Mouse (Mus musculus) CD8-positive naive resting alpha-beta T cell, adult 2 months (primary cell): ENCODE results near the gene Dennd1a.
A peak's percentile ranks its signal among the peaks of the same experiment; 100 is the strongest.

Experiments used
- DNase-seq, 2 experiments: peaks; one replicate each; pipeline ENCODE4 v3.0.0; 2022; ENCODE audit warnings: low read depth in 2 of 2, low spot score in 2 of 2

The Dennd1a gene

DNA sequence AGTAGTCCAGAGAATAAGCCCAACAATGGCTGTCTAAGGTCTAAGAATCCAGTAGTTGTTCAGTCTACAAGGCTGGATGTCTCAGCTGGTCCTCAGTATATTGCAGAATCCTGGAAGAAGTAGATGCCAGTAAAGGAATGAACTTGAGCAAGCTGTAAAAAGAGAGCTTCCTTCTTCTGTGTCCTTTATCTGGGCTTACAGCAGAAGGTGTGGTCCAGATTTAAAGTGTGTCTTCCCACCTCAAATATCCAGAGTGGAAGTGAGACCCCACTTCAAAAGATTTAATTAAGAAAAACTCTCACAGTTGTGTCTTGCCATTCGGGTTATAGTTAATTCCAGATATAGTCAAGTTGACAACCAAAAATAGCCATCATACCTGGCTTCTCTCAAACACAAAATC lies 162.5 kb downstream of the Dennd1a start:
- no peak for DNase-seq

DNA sequence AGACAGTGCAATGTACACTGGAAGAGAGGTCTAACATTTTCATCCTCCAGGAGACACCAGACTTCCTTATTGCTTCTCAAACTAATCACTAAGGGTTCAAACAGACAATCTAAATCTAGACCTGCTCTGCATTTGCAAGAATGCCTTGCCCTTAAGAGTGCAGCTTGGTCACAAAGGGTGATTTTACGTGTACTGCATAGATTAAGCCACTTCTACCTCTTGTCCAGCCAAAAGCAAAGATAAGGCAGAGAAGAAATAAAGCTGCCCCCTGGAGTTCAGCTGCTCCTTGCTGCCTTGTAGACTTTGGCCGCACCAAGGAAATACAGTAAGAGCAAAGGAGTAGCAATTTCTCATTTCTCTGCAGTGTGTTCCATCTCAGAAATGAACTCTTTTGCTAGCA lies 172.2 kb downstream of the Dennd1a start:
- no peak for DNase-seq

DNA sequence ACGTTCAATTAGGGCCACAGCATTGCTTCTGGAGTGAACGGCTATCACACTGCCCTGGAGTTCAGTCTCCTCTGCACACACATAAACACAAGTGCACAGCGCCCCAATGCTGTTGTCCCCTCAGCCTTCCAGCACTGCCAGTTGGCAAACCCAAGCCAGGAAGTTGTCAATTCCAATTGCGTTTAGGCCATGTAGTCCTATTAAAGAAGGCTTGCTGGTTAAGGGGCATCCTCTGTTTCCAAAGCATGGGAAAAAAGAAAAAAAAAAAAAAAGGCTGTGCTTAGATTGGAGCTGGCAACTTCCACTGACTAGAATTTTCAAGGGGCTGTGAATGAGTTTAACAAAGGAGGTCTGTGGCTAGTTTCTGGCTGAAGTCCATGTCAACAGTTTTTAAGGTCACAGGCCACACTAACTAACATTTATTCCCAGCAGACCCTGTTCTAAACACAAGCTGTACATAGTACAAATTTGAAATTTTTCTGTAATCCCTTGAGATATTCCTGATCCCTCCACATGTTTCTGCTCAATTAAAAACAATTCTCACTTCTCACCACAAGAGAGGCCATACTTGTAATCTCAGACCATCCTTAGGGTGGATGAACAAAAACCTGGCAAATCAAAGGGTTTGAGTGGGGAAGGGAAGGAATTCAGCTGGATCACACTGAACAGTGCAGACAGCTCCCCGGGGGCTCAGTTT lies 175.4 kb downstream of the Dennd1a start:
- DNase-seq = no peak

GRCm38 (mm10) chr2:38108586-38108985 lies 178.6 kb downstream of the Dennd1a start:
- DNase-seq = no peak

- no peak for DNase-seq
Measured at GRCm38 (mm10) chr2:38102674-38103073, 184.5 kb downstream of the Dennd1a start.

DNA sequence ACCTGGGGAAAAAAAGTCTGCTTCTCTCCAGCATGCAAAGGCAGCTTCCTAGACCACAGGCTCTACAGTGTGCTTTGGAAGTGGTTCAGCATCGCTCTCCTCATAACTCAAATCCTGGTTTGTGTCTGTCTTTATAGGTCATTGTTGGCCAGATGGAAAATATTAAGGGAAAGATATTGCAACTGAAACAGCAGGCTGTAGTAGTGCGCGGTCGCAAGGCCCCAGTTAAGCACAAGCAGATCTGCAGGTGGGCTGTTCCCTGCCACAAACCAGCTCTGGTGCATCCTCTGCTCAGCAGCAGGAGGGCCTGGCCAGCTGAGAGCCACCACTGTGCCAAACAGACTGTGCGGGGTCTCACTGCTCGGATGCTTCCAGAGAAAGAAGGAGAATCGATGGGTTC lies 186.9 kb downstream of the Dennd1a start:
- DNase-seq = no peak

DNA sequence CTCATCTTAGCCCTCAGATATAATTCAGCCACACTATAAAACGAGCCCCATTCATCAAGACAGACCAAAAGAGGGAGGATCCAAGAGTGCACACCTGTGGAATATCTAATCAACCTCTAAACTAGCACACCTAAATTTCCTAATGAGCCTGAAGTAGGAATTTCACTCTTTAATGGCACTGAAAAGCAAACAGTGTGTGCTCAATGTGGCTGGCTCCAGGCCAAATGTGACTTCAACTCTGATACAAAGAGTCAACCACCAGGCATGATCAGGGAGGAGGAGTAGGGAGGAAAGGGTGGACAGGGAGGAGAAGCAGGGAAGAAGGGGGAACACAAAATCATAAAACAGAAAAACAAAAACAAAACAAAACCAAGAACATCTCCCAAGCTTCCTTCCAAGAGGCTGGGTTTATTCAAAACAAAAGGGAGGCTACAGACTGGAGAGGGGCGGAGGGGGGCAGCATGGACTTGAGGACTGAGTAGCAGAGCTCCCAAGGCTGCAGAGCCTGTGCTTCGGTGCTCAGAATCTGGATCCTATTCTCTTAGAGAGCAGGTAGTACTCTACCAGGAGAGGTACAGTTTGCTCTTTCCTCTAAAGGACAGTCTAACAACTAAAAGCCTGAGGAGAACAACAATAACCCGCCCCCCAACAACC lies 187.9 kb downstream of the Dennd1a start:
- DNase-seq = no peak

DNA sequence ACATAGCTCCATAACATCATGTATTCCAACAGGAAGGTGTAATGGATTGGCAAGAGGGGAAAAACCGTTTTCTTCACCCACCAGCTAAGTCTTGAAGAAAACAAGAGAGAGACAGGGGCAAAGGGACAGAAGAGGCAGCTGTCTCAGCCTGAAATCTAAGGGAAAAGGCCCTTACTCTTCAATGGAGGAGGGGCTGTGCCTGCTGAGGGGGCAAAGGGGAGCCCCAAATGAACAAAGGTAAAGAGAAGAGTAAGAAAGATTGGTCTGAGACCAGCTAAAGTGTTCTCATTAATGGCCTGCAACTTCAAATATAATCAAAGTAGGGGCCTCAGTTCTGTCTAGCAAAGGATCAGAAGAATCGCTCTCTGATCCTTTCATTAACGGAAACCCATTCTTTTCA lies 189.7 kb downstream of the Dennd1a start:
- DNase-seq = no peak

DNA sequence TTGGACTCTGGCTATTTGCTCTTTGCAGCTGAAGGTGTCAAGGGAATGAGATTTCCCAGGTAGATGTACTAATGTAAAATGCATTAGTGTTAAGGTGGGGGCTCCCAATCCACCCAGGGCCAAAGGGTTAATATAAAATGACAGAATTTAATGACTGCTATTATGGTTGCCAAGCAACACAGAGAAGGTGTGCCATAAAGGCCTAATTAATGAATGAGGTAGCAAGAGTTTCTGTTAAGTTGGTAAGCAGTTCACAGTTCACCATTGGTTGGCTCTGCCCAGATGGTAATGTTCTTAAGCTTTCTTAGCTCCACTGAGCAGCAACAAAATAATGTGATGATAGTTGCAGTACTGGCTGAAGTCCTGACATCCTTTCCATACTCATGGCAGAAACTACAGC lies 190.9 kb downstream of the Dennd1a start:
- DNase-seq = no peak

DNA sequence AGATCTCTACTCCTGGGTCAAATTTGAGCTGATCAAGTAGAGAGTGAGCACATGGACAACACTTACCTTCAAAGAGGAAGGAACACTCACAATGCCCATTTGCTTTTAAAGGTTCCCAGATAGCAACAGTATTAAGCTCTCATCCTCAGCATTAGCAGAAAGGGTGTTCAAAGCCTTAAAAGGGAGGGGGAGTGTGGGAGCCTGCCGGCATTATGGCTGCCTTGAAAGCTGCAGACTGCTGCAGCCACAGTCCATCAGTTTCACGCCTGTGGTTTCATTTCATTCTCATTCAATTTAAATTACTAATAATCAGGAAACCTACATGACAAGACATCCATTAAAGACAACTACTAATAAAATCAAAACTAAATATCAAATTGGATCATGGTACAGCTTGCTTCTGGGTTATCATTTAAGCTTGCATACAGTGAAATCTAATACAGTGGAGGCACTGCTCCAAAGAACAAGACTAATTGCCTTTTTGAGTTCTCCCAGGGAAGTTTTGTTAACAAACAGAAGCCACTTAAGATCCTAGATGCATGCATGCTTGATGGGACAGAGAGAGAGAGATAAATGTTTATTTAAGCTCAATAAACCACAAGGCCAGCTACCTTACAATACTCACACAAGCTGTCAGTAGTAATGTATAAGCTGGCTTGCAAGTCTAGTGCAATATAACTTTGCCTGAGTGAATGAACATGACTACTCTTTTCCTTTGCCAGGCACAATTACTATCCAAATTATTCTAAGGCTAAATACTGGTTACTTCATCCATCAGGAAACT lies 192.6 kb downstream of the Dennd1a start:
- DNase-seq = no peak

- no peak for DNase-seq
Measured at GRCm38 (mm10) chr2:38093968-38094367, 193.2 kb downstream of the Dennd1a start.

DNA sequence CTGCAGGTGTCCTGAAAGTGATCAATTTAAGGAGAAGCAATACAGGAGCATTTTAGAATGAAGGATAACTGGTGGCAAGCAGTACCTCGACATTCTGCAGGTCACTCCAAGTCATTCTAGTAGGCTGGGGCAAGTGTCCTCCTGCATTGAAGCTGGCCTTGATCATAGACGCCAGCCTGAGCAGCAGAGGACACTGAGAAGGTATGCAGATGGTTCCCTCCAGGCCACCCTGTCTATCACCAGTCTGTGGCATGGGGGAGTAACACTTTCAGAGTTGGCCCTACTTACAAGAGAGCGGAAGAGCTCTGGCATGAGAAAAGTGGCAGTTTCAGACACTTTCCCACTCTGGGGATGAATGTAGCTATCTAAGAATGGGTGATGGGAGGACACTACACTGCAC lies 193.9 kb downstream of the Dennd1a start:
- DNase-seq = no peak

DNA sequence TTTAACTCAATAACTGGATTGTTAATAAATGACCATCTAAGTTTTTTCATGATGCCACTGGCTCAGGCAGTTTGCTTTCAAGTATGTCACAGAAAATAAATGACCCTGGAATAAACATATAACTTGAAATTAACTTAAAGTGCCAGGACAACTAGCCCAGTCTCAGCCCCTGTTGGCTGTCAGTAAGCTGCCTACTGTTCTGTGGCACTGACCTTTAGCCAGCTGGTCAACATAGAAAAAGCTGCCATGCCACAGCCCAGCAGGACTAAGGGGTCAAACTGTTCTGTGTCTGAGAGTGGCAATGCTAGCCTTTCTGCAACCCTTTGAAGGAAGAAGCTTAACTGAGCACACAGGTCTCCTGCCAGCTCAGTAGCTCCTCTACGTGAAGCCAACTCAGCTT lies 198.8 kb downstream of the Dennd1a start:
- DNase-seq = no peak

- no peak for DNase-seq
Measured at GRCm38 (mm10) chr2:38085058-38085457, 202.1 kb downstream of the Dennd1a start.

- DNase-seq = no peak
Measured at GRCm38 (mm10) chr2:38083251-38083650, 203.9 kb downstream of the Dennd1a start.

DNA sequence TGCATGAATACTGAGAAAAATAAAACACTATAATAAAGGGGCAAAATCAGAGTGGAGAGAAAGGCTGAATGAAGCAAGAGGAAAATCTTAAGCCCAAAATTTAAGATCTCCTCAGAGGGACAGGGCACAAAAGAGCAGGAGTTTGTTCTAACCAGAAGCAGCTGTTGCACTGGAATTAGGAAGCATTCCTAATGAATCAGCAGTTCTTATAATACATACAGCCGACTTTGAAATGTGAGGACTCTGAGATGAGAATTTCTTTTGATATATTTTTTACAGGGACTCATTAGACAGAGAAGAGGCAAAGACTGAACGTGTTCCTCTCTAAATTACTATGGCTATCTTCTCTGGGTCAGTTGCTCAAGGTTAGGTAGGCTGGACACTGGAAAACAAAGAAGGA lies 212.7 kb downstream of the Dennd1a start:
- DNase-seq = no peak

DNA sequence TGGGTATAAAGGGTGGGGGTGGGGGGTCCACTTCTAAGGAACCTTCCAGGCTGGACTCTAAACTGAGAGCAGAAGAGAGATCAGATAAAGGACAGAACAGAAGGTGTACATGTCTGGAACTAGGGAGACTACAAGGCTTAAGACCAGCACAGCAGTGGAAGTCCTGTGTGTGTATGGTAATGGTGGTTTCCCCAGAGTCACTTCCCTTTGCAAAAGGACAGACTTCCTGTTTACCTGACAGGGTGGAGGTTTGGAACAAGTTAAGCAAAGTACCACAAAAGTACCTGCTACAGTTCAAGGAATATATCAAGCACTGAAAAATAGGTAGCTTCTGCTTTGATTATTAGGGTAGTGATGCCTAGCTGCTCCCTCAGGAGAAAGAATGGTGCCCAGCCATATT lies 215.1 kb downstream of the Dennd1a start:
- peak; percentile 9 to 15 for DNase-seq

GRCm38 (mm10) chr2:38068171-38068572 lies 219.0 kb downstream of the Dennd1a start:
- DNase-seq = no peak

- no peak for DNase-seq
Measured at GRCm38 (mm10) chr2:38065914-38066313, 221.3 kb downstream of the Dennd1a start.

DNA sequence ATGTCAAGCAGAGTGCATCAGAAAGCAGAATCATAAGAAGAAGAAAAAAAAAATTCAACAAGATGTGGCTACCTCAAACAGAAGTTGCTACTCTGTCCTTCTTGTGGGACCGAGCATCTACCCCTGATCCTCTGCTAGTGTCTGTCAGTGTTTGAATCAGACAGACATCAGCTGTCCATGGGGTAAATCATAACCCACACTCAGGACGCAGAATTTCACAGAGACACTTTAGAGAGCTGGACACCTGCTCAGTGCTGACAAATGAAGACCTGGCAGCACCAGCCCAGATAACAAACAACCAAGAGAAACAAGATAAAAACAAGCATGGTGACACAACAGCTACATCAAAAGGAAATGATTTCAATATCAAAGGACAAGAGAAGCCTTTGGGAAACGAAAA lies 222.9 kb downstream of the Dennd1a start:
- no peak for DNase-seq

DNA sequence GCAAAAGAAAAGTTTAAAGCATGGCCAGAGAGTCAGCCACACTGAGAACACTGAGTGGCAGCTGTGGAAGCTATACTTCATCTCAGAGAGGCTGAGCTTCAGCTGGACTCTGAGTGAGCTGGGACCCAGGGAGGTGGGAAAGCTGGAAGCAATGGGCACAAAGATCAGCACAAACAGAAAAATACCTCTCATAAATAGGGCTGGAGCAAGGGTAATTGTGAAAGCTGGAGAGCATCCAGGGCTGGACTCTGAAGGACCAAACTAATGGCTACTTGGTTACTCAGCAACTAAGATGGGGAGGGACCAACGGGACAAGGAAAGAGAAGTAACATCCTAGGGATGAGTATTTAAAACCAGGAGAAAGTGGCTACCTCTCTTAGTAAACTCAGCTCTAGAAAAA lies 225.0 kb downstream of the Dennd1a start:
- DNase-seq = no peak

DNA sequence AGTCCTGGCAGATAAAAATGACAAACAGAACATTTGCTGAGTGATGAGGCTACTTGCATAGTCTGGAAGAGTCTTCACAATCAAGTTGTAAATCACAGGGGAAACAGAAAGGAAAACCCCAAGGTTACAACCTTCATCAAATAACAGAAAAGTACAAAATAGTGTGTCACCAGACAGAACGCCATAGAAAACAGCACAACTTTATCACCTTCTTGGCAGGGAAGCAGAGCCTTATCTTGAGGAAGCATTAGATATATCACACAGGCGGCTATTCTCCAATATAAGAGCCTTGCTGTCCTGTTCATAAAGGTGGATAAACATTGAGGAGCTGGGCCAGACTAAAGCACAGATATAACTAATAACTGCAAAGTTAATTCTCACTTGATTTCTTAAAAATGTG lies 225.7 kb downstream of the Dennd1a start:
- no peak for DNase-seq
